Mouse (Mus musculus): ENCODE data around the gene Ncf2.
"Not testable (repeated sequence)": the region's sequence is repeated elsewhere in the genome, so short reads cannot be mapped to it uniquely, and the experiment has no call there.

DNA sequence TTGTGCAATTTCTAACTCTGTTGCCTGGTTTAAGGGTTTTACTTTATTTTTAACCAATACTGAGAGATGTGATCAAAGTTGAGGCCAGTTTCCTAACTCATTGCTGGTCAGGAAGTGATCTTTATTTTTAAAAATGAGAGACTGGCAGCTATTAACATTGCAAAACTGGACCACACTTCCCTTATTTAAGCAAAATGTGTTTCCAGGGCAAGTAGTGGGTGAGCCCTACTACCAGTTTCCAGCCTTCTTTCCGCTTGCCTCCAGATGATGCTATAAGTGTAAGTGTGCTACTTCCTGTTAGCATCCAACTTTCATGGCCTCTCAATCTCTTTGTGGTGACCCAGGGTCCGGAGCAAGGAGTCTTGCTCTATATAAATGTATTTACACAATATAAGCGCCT is 25.4 kb upstream of the Ncf2 start:
- not testable (repeated sequence) for TF ChIP-seq CTCF, POLR2A (IDR thresholded peaks at IDR 0.05; ENCODE audit: extremely low read depth, insufficient read depth, low read length)
